ENCODE assay signal across 18 mouse cellular contexts in genomic region chr10:25167365-25168194, GRCm38 (mm10).
DNase-seq lines count a peak whose midpoint lies in the region; ATAC-seq and TF ChIP-seq lines count a peak whose summit lies in the region.
"Had no signal": no experiment of that assay in that cellular context is flagged by ENCODE, and none has a peak within 500 bp of the region (broad histone marks: within the 10 kb centered on the region; RNA-seq: fewer than 3 reads in every experiment).

No protein-coding gene starts in this region.

- no peaks in the 10 kb centered on the region; the same call in 1 of the 2 replicates for H3K9me3 ChIP-seq in heart, embryonic 12.5 days (replicated peaks)
- H3K9me3 ChIP-seq in lung, embryonic 15.5 days = no peaks in the 10 kb centered on the region
- H3K9me3 ChIP-seq: limb, embryonic 12.5 days; liver, embryonic 15.5 days; midbrain, embryonic 15.5 days; neural tube, embryonic 12.5 days had no signal

- H3K4me2 ChIP-seq in heart, embryonic 12.5 days = no peak overlapping the region
- no peak overlapping the region for H3K4me2 ChIP-seq in lung, embryonic 15.5 days
- H3K4me2 ChIP-seq: limb, embryonic 12.5 days; liver, embryonic 15.5 days; midbrain, embryonic 15.5 days; neural tube, embryonic 12.5 days had no signal

- 0 out of 2 replicates have a peak, but pooled peaks have one; percentile 22 for ATAC-seq in heart, embryonic 12.5 days (ENCODE audit: insufficient number of reproducible peaks, low FRiP score)
- peak; percentile 59; the same call in 1 of the 2 replicates for ATAC-seq in lung, embryonic 15.5 days (ENCODE audit: borderline replicate concordance, extremely low read depth, low FRiP score, low TSS enrichment)
- ATAC-seq in megakaryocyte progenitor cell, adult 5-6 weeks (replicated peaks; ENCODE audit: poor library complexity) = peak; percentile 46; the same call in 1 of the 2 replicates
- ATAC-seq: forebrain, embryonic 14.5 days; midbrain, embryonic 15.5 days had no signal

- no peak for TF ChIP-seq EP300 in heart, adult 2 months (IDR thresholded peaks at IDR 0.05; ENCODE audit: insufficient read depth, low read depth, low read length)

- no peaks in the 10 kb centered on the region for H3K27me3 ChIP-seq in heart, embryonic 12.5 days (replicated peaks)
- no peaks in the 10 kb centered on the region for H3K27me3 ChIP-seq in heart, adult 2 months (ENCODE audit: control insufficient read depth, insufficient read depth, low read length)
- no peaks in the 10 kb centered on the region for H3K27me3 ChIP-seq in lung, embryonic 15.5 days
- H3K27me3 ChIP-seq: limb, embryonic 12.5 days; liver, embryonic 15.5 days; midbrain, embryonic 15.5 days; neural tube, embryonic 12.5 days had no signal

- H3K36me3 ChIP-seq in heart, embryonic 12.5 days = 0 out of 2 replicates have a peak, but pooled peaks cover 4% of the 10 kb centered on the region
- H3K36me3 ChIP-seq in heart, adult 2 months (ENCODE audit: control insufficient read depth, insufficient read depth, low read length) = no peaks in the 10 kb centered on the region
- H3K36me3 ChIP-seq in lung, embryonic 15.5 days = no peaks in the 10 kb centered on the region
- H3K36me3 ChIP-seq: limb, embryonic 12.5 days; liver, embryonic 15.5 days; midbrain, embryonic 15.5 days; neural tube, embryonic 12.5 days had no signal

- 59% methylated on average over 6 of the region's 6 CpGs for WGBS in heart, embryonic 12.5 days
- WGBS in heart, adult 2 months = 65% methylated on average over 6 of the region's 6 CpGs
- WGBS in lung, embryonic 15.5 days = 53% methylated on average over 6 of the region's 6 CpGs

- no peak overlapping the region for H3K4me3 ChIP-seq in heart, embryonic 12.5 days
- no peak overlapping the region for H3K4me3 ChIP-seq in heart, adult 2 months
- no peak overlapping the region for H3K4me3 ChIP-seq in lung, embryonic 15.5 days
- H3K4me3 ChIP-seq: limb, embryonic 12.5 days; liver, embryonic 15.5 days; midbrain, embryonic 15.5 days; neural tube, embryonic 12.5 days had no signal

- H3K27ac ChIP-seq in heart, embryonic 12.5 days (ENCODE audit: poor library complexity, severe bottlenecking) = no peak overlapping the region
- H3K27ac ChIP-seq in heart, adult 2 months = no peak overlapping the region
- no peak overlapping the region for H3K27ac ChIP-seq in lung, embryonic 15.5 days
- H3K27ac ChIP-seq: limb, embryonic 12.5 days; liver, embryonic 15.5 days; midbrain, embryonic 15.5 days; neural tube, embryonic 12.5 days had no signal

- no peak for DNase-seq in heart, adult 2 months
- no peak for DNase-seq in lung, postnatal 14 days
- DNase-seq in ZHBTc4 (ENCODE audit: low read depth, low spot score) = peak; percentile 40
- no peak for DNase-seq in thymus, adult 18-20 months
- no peak for DNase-seq in thymus, postnatal 25 days
- DNase-seq: adrenal gland, postnatal 25 days; cerebellum, postnatal 25 days; heart, postnatal 10 days; kidney, adult 11 months; kidney, postnatal 4 days had no signal

- no peak for TF ChIP-seq POLR2A in heart, adult 2 months (IDR thresholded peaks at IDR 0.05; ENCODE audit: insufficient read depth, low read depth, low read length)

- intact Hi-C loops in heart, adult 2 months (cut with DNase I) = no loop called here

- TF ChIP-seq CTCF in heart, adult 2 months (IDR thresholded peaks at IDR 0.05) = no peak

- no peak overlapping the region for H3K9ac ChIP-seq in heart, embryonic 12.5 days
- no peak overlapping the region for H3K9ac ChIP-seq in heart, adult 2 months (ENCODE audit: low read depth, low read length)
- no peak overlapping the region for H3K9ac ChIP-seq in lung, embryonic 15.5 days
- H3K9ac ChIP-seq: limb, embryonic 12.5 days; liver, embryonic 15.5 days; midbrain, embryonic 15.5 days; neural tube, embryonic 12.5 days had no signal

- no peaks in the 10 kb centered on the region for H3K4me1 ChIP-seq in heart, embryonic 12.5 days (replicated peaks)
- no peaks in the 10 kb centered on the region for H3K4me1 ChIP-seq in heart, adult 2 months (ENCODE audit: control insufficient read depth, insufficient read depth, low read length)
- H3K4me1 ChIP-seq in lung, embryonic 15.5 days = no peaks in the 10 kb centered on the region
- H3K4me1 ChIP-seq: limb, embryonic 12.5 days; liver, embryonic 15.5 days; midbrain, embryonic 15.5 days; neural tube, embryonic 12.5 days had no signal

- no peaks in the 10 kb centered on the region for H3K79me2 ChIP-seq in heart, adult 2 months (replicated peaks; ENCODE audit: control insufficient read depth, insufficient read depth, low read length)
